Mouse (Mus musculus): ENCODE measurements at regions not wholly inside any gene's neighbourhood (a gene's known extent, or its start where the extent isn't known, plus 50 kb on each side); places are given as distances from the start of the nearest gene placed in this dataset.

DNA sequence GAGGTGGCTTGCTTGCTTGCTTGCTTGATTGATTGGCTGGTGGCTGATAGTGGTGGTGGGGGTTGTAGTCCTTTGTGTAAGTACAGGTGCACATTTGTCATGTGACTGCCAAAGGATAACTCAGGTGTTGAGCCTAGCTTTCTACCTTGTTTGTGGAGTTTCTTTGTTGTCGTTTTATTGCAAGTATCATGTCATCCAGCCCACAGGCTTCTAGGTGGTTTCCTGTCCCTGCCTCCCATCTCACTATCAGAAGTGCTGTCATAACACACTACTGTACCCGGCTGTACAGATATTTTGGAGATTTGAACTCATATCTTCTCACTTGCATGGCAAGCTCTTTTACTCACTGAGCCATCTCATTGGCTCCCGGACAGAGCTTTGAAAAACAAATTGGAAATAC lies 186.9 kb downstream of the Cog6 start:
- TF ChIP-seq CTCF (IDR thresholded peaks at IDR 0.05; ENCODE audit: low read depth, low read length), result no peak
- TF ChIP-seq POLR2A (IDR thresholded peaks at IDR 0.05; ENCODE audit: borderline replicate concordance, low read depth, low read length), result no peak

Measured in bone marrow macrophage, adult 2 months (primary cell).